Mouse (Mus musculus): ENCODE measurements around the gene St6galnac3. TPM values are rescaled to one million over a fixed set of nuclear protein-coding genes. Genes with fewer than 3 reads are reported as not detected.

Gene St6galnac3
- total RNA-seq, 2 experiments from 2014 or later, result 1.3 to 2.6 TPM

DNA sequence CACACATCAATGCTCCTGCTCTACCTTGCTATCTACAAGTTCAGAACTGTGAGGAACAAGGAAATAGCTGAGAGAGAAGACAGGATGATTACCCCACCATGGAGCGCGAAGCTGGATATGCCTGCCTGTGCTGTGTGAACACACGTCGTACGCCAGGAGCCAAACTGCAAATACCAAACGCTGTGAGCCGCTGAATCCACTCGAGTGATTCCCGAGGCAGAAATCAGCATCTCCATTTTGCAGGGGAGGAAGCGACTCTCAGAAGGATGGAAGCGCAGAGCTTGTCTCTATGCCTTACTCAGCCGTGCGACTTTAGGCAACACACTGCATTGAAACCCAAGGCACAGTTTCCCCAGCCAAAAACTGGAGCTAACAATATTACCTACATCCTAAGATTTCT is 114.7 kb downstream of the St6galnac3 start:
- H3K4me3 ChIP-seq, result no peak overlapping the region
- intact Hi-C loops (cut with DNase I), result no loop called here
- no peak for TF ChIP-seq CTCF (IDR thresholded peaks at IDR 0.05)

DNA sequence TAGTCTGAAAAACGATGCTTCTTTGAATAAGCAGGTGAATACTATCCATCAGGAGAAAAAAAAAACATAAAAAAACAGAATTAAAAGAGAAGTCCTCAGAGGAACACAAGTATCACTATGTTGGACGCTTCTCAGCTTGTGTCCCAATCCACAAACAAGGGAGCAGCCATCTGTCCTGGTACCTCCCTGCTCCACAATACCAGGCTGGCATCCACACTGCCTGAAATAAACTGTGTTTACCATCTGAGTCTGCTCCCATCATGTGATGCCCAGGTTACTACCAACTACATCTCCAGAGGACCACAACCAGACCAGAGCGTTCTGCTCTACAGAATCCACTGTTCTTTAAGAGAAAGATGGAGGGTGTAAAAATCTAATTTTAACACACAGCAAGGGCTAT is 118.6 kb downstream of the St6galnac3 start:
- no peak for TF ChIP-seq CTCF (IDR thresholded peaks at IDR 0.05)
- DNase-seq, result no peak
- Histone ChIP-seq H3K27ac (no peak overlapping the region), H3K4me3 (no peak overlapping the region)
- intact Hi-C loops (cut with DNase I), result no loop called here

More for the DNA sequence above, 114.7 kb downstream of the St6galnac3 start:
- H3K27ac ChIP-seq, result no peak overlapping the region
- no peak for DNase-seq

- no peak for DNase-seq
- no peak overlapping the region for H3K4me3 ChIP-seq
- TF ChIP-seq CTCF (IDR thresholded peaks at IDR 0.05), result no peak
- H3K27ac ChIP-seq, result no peak overlapping the region
- intact Hi-C loops (cut with DNase I), result no loop called here
Measured at GRCm38 (mm10) chr3:153605767-153606098, 119.2 kb downstream of the St6galnac3 start.

GRCm38 (mm10) chr3:153605089-153605766 is 119.7 kb downstream of the St6galnac3 start:
- TF ChIP-seq CTCF (IDR thresholded peaks at IDR 0.05), result no peak
- Histone ChIP-seq H3K27ac (no peak overlapping the region), H3K4me3 (no peak overlapping the region)
- no peak for DNase-seq
- intact Hi-C loops (cut with DNase I), result no loop called here

- TF ChIP-seq CTCF (IDR thresholded peaks at IDR 0.05), result no peak
- no peak overlapping the region for H3K27ac ChIP-seq
- no peak overlapping the region for H3K4me3 ChIP-seq
- intact Hi-C loops (cut with DNase I), result no loop called here
- DNase-seq, result no peak
Measured at GRCm38 (mm10) chr3:153599179-153599578, 125.8 kb downstream of the St6galnac3 start.

DNA sequence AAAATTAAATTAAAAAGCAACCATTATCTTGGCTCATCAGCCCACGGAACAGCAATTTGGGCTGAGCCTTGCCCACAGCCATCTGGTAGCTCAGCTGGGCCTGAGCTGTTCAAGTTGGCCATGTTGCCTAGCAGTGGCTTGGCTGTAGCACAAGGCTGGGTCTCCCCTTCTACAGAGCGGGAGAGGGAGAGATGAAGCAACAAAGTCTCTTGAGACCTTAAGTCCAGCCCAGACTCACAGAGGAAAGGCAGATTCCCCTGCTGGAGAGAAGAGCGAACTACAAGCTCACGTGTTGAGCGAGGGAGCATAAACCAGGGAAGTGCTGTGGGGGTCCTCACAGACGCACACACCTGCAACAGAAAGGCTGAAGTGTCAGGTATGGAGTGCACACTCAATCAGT is 126.3 kb downstream of the St6galnac3 start:
- Histone ChIP-seq H3K27ac (no peak overlapping the region), H3K4me3 (no peak overlapping the region)
- no peak for TF ChIP-seq CTCF (IDR thresholded peaks at IDR 0.05)
- DNase-seq, result no peak
- intact Hi-C loops (cut with DNase I), result no loop called here

GRCm38 (mm10) chr3:153594531-153594930 is 130.4 kb downstream of the St6galnac3 start:
- DNase-seq, result no peak
- Histone ChIP-seq H3K27ac (no peak overlapping the region), H3K4me3 (no peak overlapping the region)
- intact Hi-C loops (cut with DNase I), result no loop called here
- no peak for TF ChIP-seq CTCF (IDR thresholded peaks at IDR 0.05)

GRCm38 (mm10) chr3:153593978-153594377 is 131.0 kb downstream of the St6galnac3 start:
- intact Hi-C loops (cut with DNase I), result no loop called here
- H3K27ac ChIP-seq, result no peak overlapping the region
- H3K4me3 ChIP-seq, result no peak overlapping the region
- no peak for DNase-seq
- TF ChIP-seq CTCF (IDR thresholded peaks at IDR 0.05), result no peak

DNA sequence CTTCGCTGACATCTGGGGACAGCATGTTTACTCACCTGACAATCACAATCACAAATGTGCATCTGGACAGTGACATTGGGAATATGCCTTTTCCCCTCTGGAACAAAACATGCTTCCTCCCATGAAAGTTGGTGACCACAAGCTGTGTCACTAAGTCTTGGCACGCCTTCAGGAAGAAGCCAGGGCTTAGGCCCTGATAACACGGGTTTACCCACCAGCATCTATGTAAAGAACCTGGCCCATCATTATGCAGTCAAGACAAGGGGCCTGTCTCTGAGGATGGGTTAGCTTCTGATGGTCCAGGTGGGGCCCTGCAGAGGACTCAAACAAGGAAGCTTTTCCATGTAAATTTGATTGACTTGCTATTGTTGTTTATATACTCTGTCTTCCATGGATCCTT is 131.9 kb downstream of the St6galnac3 start:
- no peak overlapping the region for H3K27ac ChIP-seq
- intact Hi-C loops (cut with DNase I), result no loop called here
- no peak overlapping the region for H3K4me3 ChIP-seq
- no peak for TF ChIP-seq CTCF (IDR thresholded peaks at IDR 0.05)
- no peak for DNase-seq

DNA sequence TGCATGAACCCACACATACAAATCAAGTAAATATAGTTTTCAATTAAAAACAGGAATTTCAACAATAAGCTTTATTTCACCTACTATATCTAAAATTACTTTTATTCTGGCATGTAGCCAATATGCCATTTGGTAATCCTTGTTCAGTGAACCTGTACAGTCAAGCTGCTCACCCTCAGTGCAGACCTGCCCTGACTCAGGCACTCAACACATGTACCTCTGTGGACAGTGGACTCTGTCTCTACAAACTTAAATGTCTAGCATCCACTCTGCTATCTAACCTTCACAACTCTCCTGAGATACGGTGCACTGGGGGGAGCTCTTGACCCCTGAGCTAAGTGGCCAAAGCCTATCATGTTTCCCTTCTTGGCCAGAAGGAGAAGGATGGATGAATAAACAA is 137.4 kb downstream of the St6galnac3 start:
- TF ChIP-seq CTCF (IDR thresholded peaks at IDR 0.05), result no peak
- intact Hi-C loops (cut with DNase I), result no loop called here

GRCm38 (mm10) chr3:153584836-153585235 is 140.1 kb downstream of the St6galnac3 start:
- no peak overlapping the region for H3K27ac ChIP-seq
- intact Hi-C loops (cut with DNase I), result no loop called here
- no peak for TF ChIP-seq CTCF (IDR thresholded peaks at IDR 0.05)
- DNase-seq, result no peak
- H3K4me3 ChIP-seq, result no peak overlapping the region

More for the DNA sequence above, 137.4 kb downstream of the St6galnac3 start:
- DNase-seq, result no peak
- H3K4me3 ChIP-seq, result no peak overlapping the region
- H3K27ac ChIP-seq, result no peak overlapping the region

DNA sequence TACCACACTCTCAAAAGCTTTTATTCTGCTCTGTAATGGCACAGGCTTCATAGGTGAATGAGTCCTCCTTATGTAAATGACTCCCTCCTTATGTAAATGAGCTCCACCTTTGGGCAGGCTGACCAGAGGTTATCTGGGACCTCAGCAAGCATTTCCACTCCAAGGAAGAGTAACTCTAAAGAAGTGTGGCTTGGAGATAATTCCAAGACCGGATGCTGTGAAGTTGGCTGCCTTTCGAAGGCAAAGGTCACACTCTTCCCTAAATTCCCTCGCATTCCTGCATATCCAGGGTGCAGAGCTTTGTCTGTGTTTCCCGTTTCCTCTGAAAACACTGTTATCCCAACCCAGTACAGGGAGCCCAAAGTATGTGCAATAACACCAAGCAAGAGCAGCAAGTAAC is 142.9 kb downstream of the St6galnac3 start:
- no peak for TF ChIP-seq CTCF (IDR thresholded peaks at IDR 0.05)
- H3K4me3 ChIP-seq, result no peak overlapping the region
- intact Hi-C loops (cut with DNase I), result no loop called here
- no peak overlapping the region for H3K27ac ChIP-seq
- DNase-seq, result no peak

- H3K27ac ChIP-seq, result no peak overlapping the region
- no peak for DNase-seq
- no peak overlapping the region for H3K4me3 ChIP-seq
- intact Hi-C loops (cut with DNase I), result no loop called here
- no peak for TF ChIP-seq CTCF (IDR thresholded peaks at IDR 0.05)
Measured at GRCm38 (mm10) chr3:153580625-153581024, 144.3 kb downstream of the St6galnac3 start.

GRCm38 (mm10) chr3:153580136-153580535 is 144.8 kb downstream of the St6galnac3 start:
- no peak for DNase-seq
- intact Hi-C loops (cut with DNase I), result no loop called here
- no peak overlapping the region for H3K4me3 ChIP-seq
- no peak overlapping the region for H3K27ac ChIP-seq
- no peak for TF ChIP-seq CTCF (IDR thresholded peaks at IDR 0.05)

Measured in gastrocnemius, adult 2 months (tissue).